Mouse (Mus musculus) lung, postnatal 36 days (tissue): ENCODE measurements around the gene Cntn6.

Experiments
- DNase-seq: peaks from one replicate; pipeline ENCODE4 v3.0.0; 2022; ENCODE audit warnings: mixed read lengths

The Cntn6 gene

DNA sequence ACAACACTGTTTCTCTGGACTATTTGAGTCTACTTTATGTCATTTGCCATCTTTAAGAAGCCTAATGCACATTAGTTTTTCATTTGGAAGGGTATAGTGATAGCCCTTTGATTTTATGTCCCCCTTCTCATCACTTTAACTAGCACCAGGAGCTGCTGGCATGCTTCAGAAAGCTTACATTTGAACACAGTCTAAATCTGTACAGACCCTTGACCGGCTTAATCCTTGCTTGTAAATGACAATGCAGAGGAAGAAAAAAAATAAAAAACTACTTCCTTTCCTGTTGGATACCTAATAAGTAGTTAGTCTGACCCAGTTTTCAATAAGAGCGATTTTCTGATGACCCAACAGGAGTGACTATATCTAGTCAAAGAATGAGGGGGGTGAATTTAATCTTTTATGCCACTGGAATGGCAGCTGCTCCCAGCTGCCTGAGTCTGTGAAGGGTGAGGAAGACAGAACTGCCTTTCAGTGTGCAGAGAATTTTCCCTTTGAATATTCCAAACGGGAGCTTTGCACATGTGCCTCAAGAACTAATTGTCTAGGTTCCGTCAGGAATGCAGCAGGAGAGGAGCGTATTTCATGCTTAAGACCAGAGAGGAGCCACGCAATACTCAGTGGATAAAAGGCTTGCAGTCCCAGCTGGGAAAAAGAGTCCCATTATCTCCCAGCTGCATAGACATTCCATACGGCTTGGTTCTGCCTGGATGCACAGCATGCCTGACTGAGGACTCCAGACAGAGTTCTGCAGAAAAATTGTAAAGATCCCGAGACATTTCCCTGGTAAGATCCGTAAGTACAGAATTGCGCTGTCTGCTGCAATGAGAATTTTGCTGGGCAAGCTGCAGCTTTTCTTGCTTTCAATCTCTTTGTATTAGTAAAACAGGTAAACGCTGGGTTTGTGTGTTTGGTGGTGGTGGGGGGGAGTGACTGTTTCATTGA is at the start of gene Cntn6:
Gene Cntn6 (plus strand): TSS at position 301 of the 942 bp plus-strand sequence.
- no peak for DNase-seq

DNA sequence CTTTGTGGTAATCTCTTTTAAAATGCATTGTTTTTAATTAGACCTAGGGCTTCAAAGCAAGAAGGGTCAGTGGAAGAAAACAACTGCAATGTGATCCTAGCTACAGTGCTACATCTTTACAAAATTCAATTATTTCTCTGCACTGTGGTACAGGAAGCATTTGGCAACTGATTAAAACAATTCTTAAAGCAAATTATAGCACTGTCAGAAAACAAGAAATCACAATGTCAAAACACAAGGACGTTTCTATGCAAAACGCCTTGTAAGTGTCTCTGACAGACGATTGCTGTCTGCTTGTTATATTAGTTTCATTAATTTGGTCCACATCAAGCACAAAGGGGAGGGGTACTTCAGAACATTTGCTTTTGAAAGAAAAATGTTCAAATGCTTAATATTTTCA is 48.9 kb upstream of the Cntn6 start:
- DNase-seq, result no peak

GRCm38 (mm10) chr6:104470706-104471105 is 21.9 kb upstream of the Cntn6 start:
- no peak for DNase-seq

GRCm38 (mm10) chr6:104479242-104479641 is 13.3 kb upstream of the Cntn6 start:
- DNase-seq, result no peak

DNA sequence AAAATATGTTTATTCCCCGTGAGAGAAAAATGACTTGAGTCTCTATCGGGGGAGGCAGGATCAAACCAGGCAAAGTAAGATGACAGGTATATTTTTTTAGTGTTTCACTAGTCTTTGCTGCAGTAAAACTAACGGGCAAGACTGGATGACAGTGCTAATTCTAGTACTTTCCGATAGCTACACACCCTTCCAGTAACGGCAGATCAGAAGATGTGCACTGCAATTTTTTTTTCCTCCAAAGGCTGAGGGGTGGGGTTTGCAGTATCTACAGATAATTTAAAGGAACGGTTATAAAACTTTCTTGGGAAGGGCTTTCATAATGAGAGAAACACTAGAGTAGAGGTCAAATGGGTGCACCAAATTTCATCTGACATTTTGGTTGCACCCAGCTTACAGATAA is 869 bp downstream of the Cntn6 start:
- DNase-seq, result no peak

GRCm38 (mm10) chr6:104495801-104496200 is 3.2 kb downstream of the Cntn6 start:
- DNase-seq, result no peak

DNA sequence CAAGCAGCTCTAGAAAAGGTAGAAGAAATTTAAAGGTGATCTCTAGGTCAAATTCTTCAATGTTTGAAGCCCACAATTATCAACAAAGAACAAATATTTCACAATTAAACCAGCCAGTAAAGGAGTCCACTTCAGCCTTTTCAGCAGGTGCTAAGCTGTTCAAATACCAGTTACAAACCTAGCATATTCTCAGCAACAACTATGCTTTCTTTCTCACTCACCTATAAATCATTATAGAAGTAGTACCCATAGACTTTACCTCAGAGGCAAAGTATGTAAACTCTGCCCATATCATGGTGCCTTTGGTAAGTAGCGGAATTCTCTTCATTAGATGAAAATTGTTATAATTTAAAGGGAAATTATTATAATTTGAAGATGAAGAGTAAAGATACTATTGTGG is 71.4 kb downstream of the Cntn6 start:
- no peak for DNase-seq

- DNase-seq, result no peak
These were observed 77.0 kb downstream of the Cntn6 start for GRCm38 (mm10) chr6:104569564-104569963.

DNA sequence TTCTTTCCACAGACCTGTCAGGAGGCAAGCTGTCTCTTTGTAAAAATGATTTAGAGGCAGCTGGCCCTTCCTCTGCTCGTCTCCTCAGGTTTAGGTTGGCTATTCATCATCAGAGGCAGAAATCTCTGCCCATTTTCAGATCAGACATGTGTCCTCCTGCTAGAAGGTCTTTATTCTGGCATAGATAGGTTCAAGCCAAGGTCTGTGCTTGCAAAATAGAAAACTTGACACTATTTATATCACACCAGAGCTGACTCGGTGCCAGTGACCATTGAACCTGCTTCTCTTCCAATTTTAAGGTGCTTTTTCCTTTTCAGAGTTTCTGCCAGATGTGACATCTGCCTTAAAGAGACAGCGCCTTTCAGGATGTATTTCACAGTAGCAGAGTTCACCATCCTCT is 95.4 kb downstream of the Cntn6 start:
- no peak for DNase-seq

DNA sequence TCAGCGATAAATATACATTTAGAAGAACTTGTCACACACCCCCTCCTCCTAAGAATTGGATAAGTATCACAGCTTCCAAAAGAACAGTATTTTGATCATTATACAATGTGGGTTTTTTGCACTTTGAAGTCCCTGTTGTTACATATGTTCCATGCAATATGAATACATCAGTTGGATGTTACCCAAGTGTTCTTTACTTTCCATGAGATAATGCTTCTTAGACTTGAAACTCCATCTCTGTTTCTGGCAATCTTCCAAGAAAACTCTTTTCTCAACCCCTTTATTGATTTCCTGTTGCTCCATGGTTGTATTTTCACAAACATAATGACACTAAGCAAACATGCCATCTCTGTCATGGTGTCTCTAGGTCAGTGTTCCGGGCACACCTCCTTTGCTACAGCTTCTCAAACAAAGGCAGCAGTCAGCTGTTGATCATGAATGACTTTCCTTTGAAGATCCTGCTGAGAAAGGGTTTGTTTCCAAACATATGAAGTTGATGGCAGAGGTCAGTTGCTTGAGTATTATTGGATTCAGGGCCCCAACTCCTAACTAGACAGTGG is 108.3 kb downstream of the Cntn6 start:
- DNase-seq, result no peak

DNA sequence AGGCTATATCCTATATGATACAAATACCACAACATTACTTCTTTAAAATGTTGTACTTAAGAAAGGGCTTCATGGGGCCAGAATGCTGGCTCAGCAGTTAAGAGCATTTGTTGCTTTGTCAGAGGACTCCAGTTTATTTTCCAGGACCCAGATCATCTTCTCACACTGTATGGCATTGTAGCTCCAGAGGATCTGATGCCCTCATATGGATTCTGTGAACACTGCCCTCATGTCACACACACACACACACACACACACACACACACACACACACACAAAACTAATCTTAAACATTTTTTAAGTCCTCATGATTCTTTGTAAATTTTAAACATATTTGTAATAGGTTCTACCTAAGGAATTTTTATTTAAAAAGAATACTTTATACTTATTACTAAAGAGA is 110.3 kb downstream of the Cntn6 start:
- DNase-seq, result no peak

DNA sequence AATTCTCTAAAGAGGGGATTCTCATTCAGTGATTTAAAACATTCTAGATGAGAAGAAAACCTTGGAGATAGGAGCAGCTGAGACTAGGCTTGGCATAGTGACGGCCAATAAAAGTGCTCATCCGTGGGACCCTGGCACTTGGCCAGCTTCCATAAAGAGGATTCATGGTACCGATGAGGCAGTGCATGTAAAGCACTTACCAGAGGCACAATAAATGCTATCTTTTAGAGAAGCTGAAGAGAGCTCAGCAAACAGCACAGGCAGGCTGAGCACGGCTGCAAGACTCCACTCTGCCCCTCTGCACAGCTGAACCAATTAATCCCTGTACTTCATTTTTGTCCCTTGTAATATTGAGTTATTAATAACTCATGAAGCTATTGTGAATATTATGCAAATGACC is 110.8 kb downstream of the Cntn6 start:
- no peak for DNase-seq

DNA sequence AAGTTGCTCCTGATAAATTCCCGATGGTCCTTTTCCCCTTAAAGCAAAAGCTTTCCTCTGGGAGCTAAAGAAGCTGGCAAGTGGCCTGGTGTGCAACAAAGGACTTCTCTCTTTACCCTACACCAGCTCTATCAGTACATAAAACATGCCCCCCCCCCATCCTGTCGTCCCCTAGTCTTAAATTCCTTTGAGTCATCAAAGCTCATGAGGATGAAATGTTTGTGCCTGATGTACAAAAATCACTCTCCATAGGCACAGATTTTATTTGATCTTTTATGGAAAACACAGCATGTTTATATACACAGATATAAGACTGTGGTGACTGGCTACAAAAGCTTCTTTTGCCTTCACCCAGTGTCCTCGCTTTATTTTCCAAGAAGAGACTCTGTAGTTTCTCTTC is 112.6 kb downstream of the Cntn6 start:
- DNase-seq, result no peak

- no peak for DNase-seq
These were observed 160.9 kb downstream of the Cntn6 start for GRCm38 (mm10) chr6:104653518-104653917.

GRCm38 (mm10) chr6:104668701-104669100 is 176.1 kb downstream of the Cntn6 start:
- DNase-seq, result no peak

DNA sequence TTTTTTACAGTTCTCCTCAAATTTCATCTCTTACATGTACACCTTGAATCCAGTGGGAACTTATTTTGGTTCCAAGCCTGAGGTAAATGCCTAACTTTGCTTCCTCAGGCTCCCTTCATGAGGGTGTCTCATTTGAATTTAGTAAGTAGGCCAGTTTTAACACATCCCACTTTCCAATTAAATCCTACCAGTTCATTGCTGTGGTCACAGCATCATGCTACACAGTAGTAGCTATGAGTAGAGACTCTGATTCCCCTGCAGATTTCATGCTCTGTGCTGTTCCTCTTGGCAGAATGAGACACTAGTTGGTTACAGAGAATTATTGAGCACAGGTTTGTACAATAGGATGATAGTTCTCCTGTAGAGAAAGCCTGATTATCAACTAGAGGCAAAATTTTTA is 181.7 kb downstream of the Cntn6 start:
- no peak for DNase-seq

- DNase-seq, result no peak
These were observed 187.4 kb downstream of the Cntn6 start for GRCm38 (mm10) chr6:104679809-104680495.

DNA sequence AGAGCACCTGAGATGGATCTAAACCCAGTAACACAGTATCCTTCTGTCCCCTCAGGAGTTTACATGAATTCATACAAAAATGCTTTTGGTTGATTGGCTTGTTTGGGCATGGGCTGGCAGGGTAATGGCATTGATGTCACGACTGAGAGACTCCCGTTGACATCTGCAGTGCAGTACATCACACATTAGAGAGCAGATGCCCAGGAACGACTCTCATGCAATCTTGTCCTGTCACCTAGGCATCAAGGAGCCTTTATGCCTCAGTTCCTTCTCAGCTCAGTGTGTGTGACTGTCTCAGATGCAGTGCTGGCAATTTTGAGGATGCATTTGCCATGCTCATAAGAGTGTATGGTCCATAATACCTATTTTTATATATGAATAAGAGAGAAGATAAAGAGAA is 195.4 kb downstream of the Cntn6 start:
- DNase-seq, result no peak

GRCm38 (mm10) chr6:104688439-104689125 is 196.0 kb downstream of the Cntn6 start:
- no peak for DNase-seq

DNA sequence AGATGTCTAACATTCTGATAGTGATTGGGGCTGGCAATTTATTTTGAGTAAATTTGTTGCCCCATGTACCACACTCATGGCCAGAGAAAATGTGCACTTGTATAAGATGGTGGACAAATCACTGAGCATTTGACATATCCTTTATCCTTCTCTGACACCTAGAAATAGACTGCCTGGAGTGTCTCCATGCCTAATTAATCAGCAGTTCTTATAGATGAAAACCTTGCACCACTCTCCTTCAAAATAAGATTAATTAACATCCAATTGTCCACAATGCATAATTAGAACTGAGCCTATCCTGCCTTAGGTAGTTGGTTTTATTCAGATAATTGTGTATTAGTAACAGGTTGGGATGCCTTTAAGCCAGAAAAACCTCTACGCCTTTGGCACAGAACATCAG is 236.0 kb downstream of the Cntn6 start:
- DNase-seq, result no peak

DNA sequence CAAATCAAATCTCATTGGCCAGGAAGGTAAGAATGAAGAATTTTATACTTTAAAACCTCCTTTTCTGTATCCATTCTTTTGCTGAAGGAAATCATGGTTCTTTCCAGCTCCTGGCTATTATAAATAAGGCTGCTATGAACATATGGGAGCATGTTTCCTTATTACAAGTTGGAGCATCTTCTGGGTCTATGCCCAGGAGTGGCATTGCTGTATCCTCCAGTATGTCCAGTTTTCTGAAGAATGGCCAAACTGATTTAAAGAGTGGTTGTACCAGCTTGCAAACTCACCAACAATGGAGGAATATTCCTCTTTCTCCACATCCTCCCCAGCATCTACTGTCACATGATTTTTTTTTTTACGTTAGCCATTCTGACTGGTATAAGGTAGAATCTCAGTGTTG is 241.7 kb downstream of the Cntn6 start:
- DNase-seq, result no peak

- no peak for DNase-seq
These were observed 246.4 kb downstream of the Cntn6 start for GRCm38 (mm10) chr6:104738999-104739398.

DNA sequence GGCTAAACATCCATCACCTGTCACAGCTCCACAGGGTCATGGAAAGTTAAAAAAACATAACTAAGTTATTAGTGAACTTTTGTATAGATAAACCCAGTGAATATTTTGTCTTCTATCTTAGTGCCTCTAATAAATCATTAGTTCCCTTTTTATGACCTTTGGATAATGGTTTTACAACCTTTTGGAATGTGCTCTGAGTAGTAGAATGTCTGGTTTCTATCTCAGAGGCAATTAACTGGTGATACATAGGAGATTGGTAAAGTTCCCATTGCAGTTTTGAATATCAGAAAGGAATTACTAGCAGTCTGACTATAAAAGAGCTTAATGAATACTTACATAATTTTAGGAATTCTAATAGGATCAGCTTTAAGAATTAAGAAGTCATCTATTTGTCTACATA is 265.5 kb downstream of the Cntn6 start:
- no peak for DNase-seq
